Comparison of ENCODE assay signal across 8 mouse cellular contexts in the genomic region with DNA sequence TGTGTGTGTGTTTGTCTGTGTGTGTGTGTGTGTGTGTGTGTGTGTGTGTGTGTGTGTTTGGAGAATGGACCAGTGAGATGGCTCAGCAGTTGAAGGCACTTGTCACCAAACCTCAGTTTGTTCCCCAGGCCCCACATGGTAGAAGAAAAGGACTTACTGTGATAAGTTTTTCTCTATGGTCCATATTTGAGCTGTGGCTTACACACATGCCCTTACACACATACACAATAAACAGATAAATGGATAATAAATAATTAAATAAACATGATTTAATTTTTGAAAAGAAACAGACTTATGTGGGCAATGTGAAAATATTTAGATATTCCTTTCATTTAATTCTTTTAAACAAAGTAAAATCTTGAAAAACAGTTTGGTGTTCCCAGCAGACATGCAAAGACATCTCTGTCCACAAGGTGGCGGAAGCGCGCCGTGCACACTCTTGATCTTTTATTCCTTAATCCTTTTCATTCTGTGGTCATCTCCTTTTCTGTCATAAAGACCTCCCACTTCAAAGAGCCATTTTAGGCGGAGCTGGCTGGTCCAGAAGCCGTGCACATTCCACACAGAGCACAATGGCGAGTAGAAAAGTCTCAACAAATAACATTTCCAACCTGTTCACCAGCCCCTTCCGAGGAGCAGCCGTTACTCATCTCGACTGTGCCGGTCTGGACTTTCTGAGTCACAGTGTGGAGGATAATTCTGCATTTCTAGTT.
A peak's percentile ranks its signal among the peaks of the same experiment; 100 is the strongest.
DNase-seq lines count a peak whose midpoint lies in the region; ATAC-seq and TF ChIP-seq lines count a peak whose summit lies in the region.

No protein-coding gene starts in this region.

- peak; percentile 88 for ATAC-seq in embryonic facial prominence, embryonic 11.5 days (replicated peaks; ENCODE audit: insufficient number of reproducible peaks, low FRiP score, low TSS enrichment, low read depth)
- ATAC-seq in heart, embryonic 14.5 days (ENCODE audit: insufficient number of reproducible peaks, insufficient read depth, low FRiP score, low read depth) = no peak
- peak; percentile 79 for ATAC-seq in kidney, postnatal 0 days (replicated peaks; ENCODE audit: low FRiP score, low read depth)

- no peaks in the 10 kb centered on the region for H3K4me1 ChIP-seq in embryonic facial prominence, embryonic 11.5 days (ENCODE audit: control insufficient read depth, insufficient read depth, low read length)
- peaks cover 0 to 3% of the 10 kb centered on the region in 2 experiments; a peak in 1 of 4 replicates for H3K4me1 ChIP-seq in heart, embryonic 14.5 days (ENCODE audit: control insufficient read depth in 2 of 2, insufficient read depth in 2 of 2, low read length in 2 of 2)
- H3K4me1 ChIP-seq in kidney, postnatal 0 days (replicated peaks; ENCODE audit: insufficient read depth, low read length) = 0 out of 2 replicates have a peak, but pooled peaks cover 2% of the 10 kb centered on the region

- H3K27ac ChIP-seq in embryonic facial prominence, embryonic 11.5 days (replicated peaks; ENCODE audit: low read depth, low read length) = no peak overlapping the region
- H3K27ac ChIP-seq in heart, embryonic 14.5 days (replicated peaks in 1 of 2; ENCODE audit: control insufficient read depth in 1 of 2, insufficient read depth in 1 of 2, low read depth in 2 of 2, low read length in 2 of 2) = no peak overlapping the region
- H3K27ac ChIP-seq in kidney, postnatal 0 days = no peak overlapping the region

- no peaks in the 10 kb centered on the region for H3K36me3 ChIP-seq in embryonic facial prominence, embryonic 11.5 days (replicated peaks; ENCODE audit: control insufficient read depth, insufficient read depth, low read depth, low read length)
- no peaks in the 10 kb centered on the region for H3K36me3 ChIP-seq in heart, embryonic 14.5 days (ENCODE audit: control insufficient read depth, insufficient read depth, low read length)
- H3K36me3 ChIP-seq in kidney, postnatal 0 days (ENCODE audit: insufficient read depth, low read length) = no peaks in the 10 kb centered on the region
- H3K36me3 ChIP-seq in myocyte (ENCODE audit: control insufficient read depth, insufficient read depth) = no peaks in the 10 kb centered on the region

- 21% methylated on average over 11 of the region's 11 CpGs for WGBS in embryonic facial prominence, embryonic 11.5 days
- WGBS in heart, embryonic 14.5 days = 23% methylated on average over 11 of the region's 11 CpGs
- WGBS in kidney, postnatal 0 days = 14% methylated on average over 11 of the region's 11 CpGs

- H3K4me2 ChIP-seq in embryonic facial prominence, embryonic 11.5 days (ENCODE audit: low read depth, low read length) = peak overlapping the region; percentile 29
- H3K4me2 ChIP-seq in heart, embryonic 14.5 days (ENCODE audit: low read length) = peak overlapping the region; percentile 65
- H3K4me2 ChIP-seq in kidney, postnatal 0 days (ENCODE audit: low read length) = peak overlapping the region; percentile 53
- peak overlapping the region; percentile 76 for H3K4me2 ChIP-seq in myocyte (ENCODE audit: low read depth)

- H3K9me3 ChIP-seq in embryonic facial prominence, embryonic 11.5 days (replicated peaks; ENCODE audit: control insufficient read depth, low read length) = no peaks in the 10 kb centered on the region
- no peaks in the 10 kb centered on the region for H3K9me3 ChIP-seq in heart, embryonic 14.5 days (ENCODE audit: control insufficient read depth, low read length)
- H3K9me3 ChIP-seq in kidney, postnatal 0 days (replicated peaks; ENCODE audit: low read length) = no peaks in the 10 kb centered on the region

- H3K79me2 ChIP-seq in myocyte (ENCODE audit: control insufficient read depth, insufficient read depth) = no peaks in the 10 kb centered on the region

- no peaks in the 10 kb centered on the region for H3K27me3 ChIP-seq in embryonic facial prominence, embryonic 11.5 days (ENCODE audit: control insufficient read depth, insufficient read depth, low read length)
- H3K27me3 ChIP-seq in heart, embryonic 14.5 days (ENCODE audit: control insufficient read depth, insufficient read depth, low read length) = no peaks in the 10 kb centered on the region
- H3K27me3 ChIP-seq in kidney, postnatal 0 days (ENCODE audit: insufficient read depth, low read length) = no peaks in the 10 kb centered on the region
- H3K27me3 ChIP-seq in myocyte (ENCODE audit: control insufficient read depth, insufficient read depth, insufficient read length) = no peaks in the 10 kb centered on the region

- H3K4me3 ChIP-seq in embryonic facial prominence, embryonic 11.5 days (ENCODE audit: low read depth, low read length) = no peak overlapping the region
- H3K4me3 ChIP-seq in heart, embryonic 14.5 days (ENCODE audit: control insufficient read depth in 1 of 2, insufficient read depth in 1 of 2, low read depth in 1 of 2, low read length in 2 of 2) = peak overlapping the region; percentile 27 to 44
- peak overlapping the region; percentile 21 for H3K4me3 ChIP-seq in kidney, postnatal 0 days (replicated peaks; ENCODE audit: low read depth, low read length)
- H3K4me3 ChIP-seq in myocyte = no peak overlapping the region

- peak; percentile 85 for DNase-seq in 416B (ENCODE audit: low read depth)
- DNase-seq in adrenal gland, adult 8-10 months = peak; percentile 30
- peak; percentile 82 for DNase-seq in embryonic facial prominence, embryonic 11.5 days (ENCODE audit: low spot score)
- peak; percentile 90 for DNase-seq in kidney, postnatal 0 days (ENCODE audit: low spot score)
- peak; percentile 38 for DNase-seq in liver
- DNase-seq in testis, postnatal 10 days (ENCODE audit: low spot score) = peak; percentile 77

- TF ChIP-seq CTCF in kidney, postnatal 0 days (IDR thresholded peaks at IDR 0.05; ENCODE audit: low read depth) = peak; percentile 99

- no peak overlapping the region for H3ac ChIP-seq in myocyte (ENCODE audit: control insufficient read depth, insufficient read length)

- H3K9ac ChIP-seq in embryonic facial prominence, embryonic 11.5 days (replicated peaks; ENCODE audit: low read length) = no peak overlapping the region
- peak overlapping the region; percentile 28; the same call in 1 of the 2 replicates for H3K9ac ChIP-seq in heart, embryonic 14.5 days (ENCODE audit: low read length)
- H3K9ac ChIP-seq in kidney, postnatal 0 days (ENCODE audit: low read depth, low read length) = 0 out of 2 replicates have a peak overlapping the region, but pooled peaks have one; percentile 31

- no peak for TF ChIP-seq POLR2A in myocyte (IDR thresholded peaks at IDR 0.05; ENCODE audit: insufficient read length, low read depth)

TF ChIP-seq in myocyte, 11 proteins besides CTCF, POLR2A, EP300 and RAD21:
- TF ChIP-seq MYOD1 (IDR thresholded peaks at IDR 0.05; ENCODE audit: control insufficient read depth in 1 of 3, insufficient read length in 2 of 3, low read depth in 2 of 3) = no peak
- TF ChIP-seq SRF (IDR thresholded peaks at IDR 0.05; ENCODE audit: control insufficient read depth, insufficient read length, low read depth) = no peak
- TF ChIP-seq CEBPB (IDR thresholded peaks at IDR 0.05; ENCODE audit: insufficient read depth, poor library complexity, severe bottlenecking) = no peak
- TF ChIP-seq TCF12 (IDR thresholded peaks at IDR 0.05; ENCODE audit: insufficient read depth, poor library complexity, severe bottlenecking) = no peak
- TF ChIP-seq TCF3 (IDR thresholded peaks at IDR 0.05; ENCODE audit: insufficient read length, low read depth) = no peak
- no peak for TF ChIP-seq POLR2AphosphoS2 (IDR thresholded peaks at IDR 0.05; ENCODE audit: insufficient read length, low read depth)

Comparison
In these comparisons a context has a peak if more than half of its experiments do, and no peak if none do; other contexts are left out.
1. DNase-seq: peak in every context shown above with its lines; median percentile 90 in kidney, postnatal 0 days; 85 in 416B; 82 in embryonic facial prominence, embryonic 11.5 days; 77 in testis, postnatal 10 days; 38 in liver; 30 in adrenal gland, adult 8-10 months.
2. H3K4me3 ChIP-seq: peak in heart, embryonic 14.5 days (2 of 2) and kidney, postnatal 0 days (single experiment); none in embryonic facial prominence, embryonic 11.5 days (single experiment) and myocyte (single experiment).
3. Peak in every context shown above with its lines, with median percentiles within 50 percentile points of each other: H3K4me2 ChIP-seq.